Mouse (Mus musculus): ENCODE results near the gene Prdm13. TPM values are rescaled to one million over a fixed set of nuclear protein-coding genes. Genes with fewer than 3 reads are reported as not detected.

Gene Prdm13
- total RNA-seq (2023) = not detected

GRCm38 (mm10) chr4:21685595-21686091 lies at the start of gene Prdm13:
Gene Prdm13, minus strand, starts transcription at chr4:21685963.

GRCm38 (mm10) chr4:21727615-21728165 lies 41.9 kb upstream of the Prdm13 start, which contains the start of gene Ccnc:
Gene Ccnc, plus strand, starts transcription at chr4:21727701.

Other genes with a start within 250 kb of the Prdm13 start
- gene Ccnc, start 41.7 kb upstream of the Prdm13 start, total RNA-seq (2023) = 10 to 100 TPM; 22.3 to 25.2 TPM
- 10 to 100 TPM; 29.9 to 32.7 TPM for gene Usp45, start 81.2 kb upstream of the Prdm13 start, total RNA-seq (2023)
- gene Tstd3, start 81.2 kb upstream of the Prdm13 start, total RNA-seq (2023) = 1 to 10 TPM; 4.4 to 6.3 TPM
- 100 to 1,000 TPM; 221 to 235 TPM for gene Pnisr, start 161.6 kb upstream of the Prdm13 start, total RNA-seq (2023)
- 1 to 10 TPM; 3.6 to 3.9 TPM for gene Coq3, start 193.7 kb upstream of the Prdm13 start, total RNA-seq (2023)
- under 1 TPM in 1 of 2 experiments, not detected in 1; 0.18 TPM for gene Faxc, start 245.4 kb upstream of the Prdm13 start, total RNA-seq (2023)

All from T-cell, adult 66 days (primary cell).